In the genomic region with DNA sequence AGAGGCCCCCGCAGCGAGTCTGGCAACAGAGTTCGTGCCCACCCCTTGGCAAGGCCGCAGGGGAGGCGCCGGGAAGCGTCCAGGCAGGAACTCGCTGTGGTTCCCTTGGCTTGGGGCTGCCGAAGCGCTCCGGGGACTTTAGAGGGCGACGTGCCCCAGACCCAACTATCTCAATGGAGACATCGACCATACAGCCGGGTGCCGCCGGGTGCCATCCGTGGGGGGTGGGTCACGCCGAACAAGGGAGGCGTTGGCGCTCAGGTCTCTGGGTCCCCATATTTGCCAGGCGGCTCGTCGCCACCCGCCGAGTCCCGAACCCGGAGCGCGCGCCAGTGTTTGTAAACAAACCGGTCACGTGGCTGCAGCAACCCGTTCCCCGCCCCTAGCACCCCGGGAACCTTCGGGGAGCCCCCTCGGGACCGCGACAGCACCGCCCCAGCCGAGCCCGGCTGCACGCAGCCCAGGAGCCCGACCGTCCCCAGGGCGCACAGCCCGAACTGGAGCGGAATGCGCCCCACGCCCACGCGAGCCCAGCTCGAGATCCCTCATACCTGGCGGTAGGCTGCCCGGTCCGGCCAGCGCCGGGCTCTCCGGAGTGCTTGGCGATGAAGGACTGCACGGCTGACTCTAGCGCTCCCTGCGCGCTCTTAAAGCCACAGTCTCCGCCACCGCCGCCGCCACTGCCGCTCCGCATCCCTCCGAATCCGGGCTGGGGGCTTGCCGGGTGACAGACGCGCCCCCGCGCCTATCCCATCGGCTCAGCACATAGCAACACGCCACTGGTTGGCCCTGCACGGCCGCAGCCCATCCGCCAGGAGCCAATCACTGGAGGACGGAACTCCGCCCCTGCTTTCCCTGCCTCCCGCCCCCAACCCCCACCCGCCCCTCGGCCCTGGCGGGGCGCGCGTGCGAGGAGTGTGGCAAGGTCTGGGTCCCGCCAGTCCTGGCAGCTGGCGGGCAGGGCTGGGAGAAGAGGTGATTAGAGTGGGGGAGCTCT, we compare ENCODE assay signal across 8 mouse cellular contexts. TPM values are rescaled to one million over a fixed set of nuclear protein-coding genes. Genes with fewer than 3 reads are reported as not detected.
DNase-seq lines count a peak whose midpoint lies in the region; ATAC-seq and TF ChIP-seq lines count a peak whose summit lies in the region.

Gene Ypel2 (minus strand): TSS at position 667 of the 997 bp plus-strand sequence.

- H3K4me3 ChIP-seq in heart, embryonic 13.5 days, result peak within 1 kb of the TSS; percentile 92
- peak within 1 kb of the TSS; percentile 99 for H3K4me3 ChIP-seq in kidney, postnatal 0 days (replicated peaks; ENCODE audit: low read depth, low read length)
- peak within 1 kb of the TSS; percentile 89 for H3K4me3 ChIP-seq in liver, embryonic 11.5 days (ENCODE audit: low read depth, low read length)
- H3K4me3 ChIP-seq in myocyte, result peak within 1 kb of the TSS; percentile 39

- H3K27me3 ChIP-seq in heart, embryonic 13.5 days (replicated peaks), result no peaks in the 10 kb centered on the region
- H3K27me3 ChIP-seq in kidney, postnatal 0 days (ENCODE audit: insufficient read depth, low read length), result no peaks in the 10 kb centered on the region
- H3K27me3 ChIP-seq in liver, embryonic 11.5 days (replicated peaks; ENCODE audit: control insufficient read depth, insufficient read depth, low read length), result no peaks in the 10 kb centered on the region
- H3K27me3 ChIP-seq in myocyte (ENCODE audit: control insufficient read depth, insufficient read depth, insufficient read length), result no peaks in the 10 kb centered on the region

- H3K79me2 ChIP-seq in myocyte (ENCODE audit: control insufficient read depth, insufficient read depth), result no peaks in the 10 kb centered on the region

- H3K27ac ChIP-seq in heart, embryonic 13.5 days (replicated peaks), result peak within 1 kb of the TSS; percentile 98
- peak within 1 kb of the TSS; percentile 93 for H3K27ac ChIP-seq in kidney, postnatal 0 days
- peak within 1 kb of the TSS; percentile 75 for H3K27ac ChIP-seq in liver, embryonic 11.5 days (ENCODE audit: low read depth, low read length)

- WGBS in heart, embryonic 13.5 days, result under 1% methylated on average over 96 of the region's 96 CpGs
- under 1% methylated on average over 90 of the region's 96 CpGs for WGBS in kidney, postnatal 0 days
- WGBS in liver, embryonic 11.5 days, result under 1% methylated on average over 96 of the region's 96 CpGs

- H3K9me3 ChIP-seq in heart, embryonic 13.5 days, result no peaks in the 10 kb centered on the region
- no peaks in the 10 kb centered on the region for H3K9me3 ChIP-seq in kidney, postnatal 0 days (replicated peaks; ENCODE audit: low read length)
- no peaks in the 10 kb centered on the region for H3K9me3 ChIP-seq in liver, embryonic 11.5 days (ENCODE audit: control insufficient read depth, low read length)

- peak; percentile 58 for TF ChIP-seq POLR2A in myocyte (IDR thresholded peaks at IDR 0.05; ENCODE audit: insufficient read length, low read depth)

- H3K4me1 ChIP-seq in heart, embryonic 13.5 days, result peaks cover 63% of the 10 kb centered on the region
- H3K4me1 ChIP-seq in kidney, postnatal 0 days (replicated peaks; ENCODE audit: insufficient read depth, low read length), result peaks cover 16% of the 10 kb centered on the region; the same call in 1 of the 2 replicates
- H3K4me1 ChIP-seq in liver, embryonic 11.5 days (replicated peaks; ENCODE audit: control insufficient read depth, insufficient read depth, low read length), result peaks cover 19% of the 10 kb centered on the region

- H3K4me2 ChIP-seq in heart, embryonic 13.5 days, result peak within 1 kb of the TSS; percentile 79
- H3K4me2 ChIP-seq in kidney, postnatal 0 days (ENCODE audit: low read length), result peak within 1 kb of the TSS; percentile 69
- H3K4me2 ChIP-seq in liver, embryonic 11.5 days, result peak within 1 kb of the TSS; percentile 99
- peak within 1 kb of the TSS; percentile 91 for H3K4me2 ChIP-seq in myocyte (ENCODE audit: low read depth)

- peak; percentile 31; the same call in 1 of the 2 replicates for ATAC-seq in erythroid progenitor cell, adult 5-6 weeks (replicated peaks; ENCODE audit: low FRiP score, poor library complexity, severe bottlenecking)
- peak; percentile 94 for ATAC-seq in heart, embryonic 13.5 days (ENCODE audit: extremely low read depth, insufficient number of reproducible peaks, low FRiP score, low TSS enrichment)
- ATAC-seq in kidney, postnatal 0 days (replicated peaks; ENCODE audit: low FRiP score, low read depth), result peak; percentile 99
- peak; percentile 99 for ATAC-seq in liver, embryonic 11.5 days (replicated peaks; ENCODE audit: low FRiP score)

- DNase-seq in CD4-positive helper T cell, adult 2 months (ENCODE audit: low read depth, low spot score), result peak; percentile 92
- peak; percentile 99 for DNase-seq in brain, adult 2 months (ENCODE audit: low read depth, low spot score)
- peak; percentile 98 for DNase-seq in kidney, postnatal 0 days (ENCODE audit: low spot score)
- peak; percentile 87 for DNase-seq in liver, embryonic 11.5 days (ENCODE audit: low spot score)
- peak; percentile 83 to 89 for DNase-seq in spleen, postnatal 4 days (ENCODE audit: low spot score in 2 of 2)

- H3K9ac ChIP-seq in heart, embryonic 13.5 days, result peak within 1 kb of the TSS; percentile 95
- peak within 1 kb of the TSS; percentile 86 for H3K9ac ChIP-seq in kidney, postnatal 0 days (ENCODE audit: low read depth, low read length)
- peak within 1 kb of the TSS; percentile 61 for H3K9ac ChIP-seq in liver, embryonic 11.5 days (ENCODE audit: low read depth, low read length)

- peaks cover 13% of the 10 kb centered on the region for H3K36me3 ChIP-seq in heart, embryonic 13.5 days
- H3K36me3 ChIP-seq in kidney, postnatal 0 days (ENCODE audit: insufficient read depth, low read length), result no peaks in the 10 kb centered on the region
- no peaks in the 10 kb centered on the region for H3K36me3 ChIP-seq in liver, embryonic 11.5 days (ENCODE audit: control insufficient read depth, insufficient read depth, low read length)
- H3K36me3 ChIP-seq in myocyte (ENCODE audit: control insufficient read depth, insufficient read depth), result no peaks in the 10 kb centered on the region

- H3ac ChIP-seq in myocyte (ENCODE audit: control insufficient read depth, insufficient read length), result peak within 1 kb of the TSS; percentile 57

- no peak for TF ChIP-seq CTCF in kidney, postnatal 0 days (IDR thresholded peaks at IDR 0.05; ENCODE audit: low read depth)

TF ChIP-seq in myocyte, 11 proteins besides CTCF, POLR2A, EP300 and RAD21:
- no peak for TF ChIP-seq SRF (IDR thresholded peaks at IDR 0.05; ENCODE audit: control insufficient read depth, insufficient read length, low read depth)
- peak in 2 of 3 experiments; percentile 12 to 32 for TF ChIP-seq MYOD1 (IDR thresholded peaks at IDR 0.05; ENCODE audit: control insufficient read depth in 1 of 3, insufficient read length in 2 of 3, low read depth in 2 of 3)
- peak; percentile 3 for TF ChIP-seq TCF3 (IDR thresholded peaks at IDR 0.05; ENCODE audit: insufficient read length, low read depth)
- peak; percentile 73 for TF ChIP-seq USF1 (IDR thresholded peaks at IDR 0.05; ENCODE audit: low read depth)
- TF ChIP-seq TCF12 (IDR thresholded peaks at IDR 0.05; ENCODE audit: insufficient read depth, poor library complexity, severe bottlenecking), result no peak
- TF ChIP-seq MYOG (IDR thresholded peaks at IDR 0.05; ENCODE audit: control insufficient read depth in 1 of 3, insufficient read depth in 1 of 3, insufficient read length in 2 of 3, low read depth in 2 of 3), result peak in 1 of 3 experiments; percentile 55

RNA-seq across cellular contexts. Expression of gene Ypel2, which starts in this region (rescaled TPM):
- 0.36 and 2.9 TPM in 2 replicates for total RNA-seq in erythroid progenitor cell, adult 5-6 weeks (2015; ENCODE audit: low replicate concordance)
- 0.13 and 1.5 TPM in 2 replicates for total RNA-seq in erythroid progenitor cell, adult 5-6 weeks (2017; ENCODE audit: low replicate concordance)
- polyA plus RNA-seq in heart, embryonic 13.5 days (2015; fragmentation: Nextera tagmentation; extraction: Ambion mirVana), result 18.1 and 20.0 TPM in 2 replicates
- polyA plus RNA-seq in kidney, postnatal 0 days (2015; fragmentation: Nextera tagmentation; extraction: Ambion mirVana), result 10.6 and 11.1 TPM in 2 replicates
- polyA plus RNA-seq in liver, embryonic 11.5 days (2014; fragmentation: Nextera tagmentation; extraction: Ambion mirVana), result 2.9 and 3.1 TPM in 2 replicates
- 1.5 TPM for polyA plus RNA-seq in myocyte (2012; fragmentation: generic; extraction: Trizol)

Comparison
In these comparisons a context has a peak if more than half of its experiments do, and no peak if none do; other contexts are left out.
1. Peak in every context shown above with its lines: DNase-seq, ATAC-seq, H3K4me3 ChIP-seq and H3K27ac ChIP-seq.
2. ATAC-seq: peak in every context shown above with its lines; median percentile 99 in kidney, postnatal 0 days; 99 in liver, embryonic 11.5 days; 94 in heart, embryonic 13.5 days; 31 in erythroid progenitor cell, adult 5-6 weeks.
3. H3K4me3 ChIP-seq: peak in every context shown above with its lines; median percentile 99 in kidney, postnatal 0 days; 92 in heart, embryonic 13.5 days; 89 in liver, embryonic 11.5 days; 39 in myocyte.